Mouse (Mus musculus) heart, adult 18-20 months (tissue): ENCODE data around the gene Als2cr12. TPM values are rescaled to one million over a fixed set of nuclear protein-coding genes. Genes with fewer than 3 reads are reported as not detected.
A peak's percentile ranks its signal among the peaks of the same experiment; 100 is the strongest.
"Not testable (repeated sequence)": the region's sequence is repeated elsewhere in the genome, so short reads cannot be mapped to it uniquely, and the experiment has no call there.

ENCODE experiments used
- DNase-seq, 2 experiments: peaks; one replicate each; pipeline ENCODE4 v3.0.0; 2021 to 2022; ENCODE audit warnings: mixed read lengths in 1 of 2
- total RNA-seq, 2 experiments: library from RNA; stranded (reverse); gene quantifications; 2 replicates each; pipeline ENCODE4 v1.2.3; 2021

Gene Als2cr12
- total RNA-seq, 2 experiments from 2014 or later, result not detected

DNA sequence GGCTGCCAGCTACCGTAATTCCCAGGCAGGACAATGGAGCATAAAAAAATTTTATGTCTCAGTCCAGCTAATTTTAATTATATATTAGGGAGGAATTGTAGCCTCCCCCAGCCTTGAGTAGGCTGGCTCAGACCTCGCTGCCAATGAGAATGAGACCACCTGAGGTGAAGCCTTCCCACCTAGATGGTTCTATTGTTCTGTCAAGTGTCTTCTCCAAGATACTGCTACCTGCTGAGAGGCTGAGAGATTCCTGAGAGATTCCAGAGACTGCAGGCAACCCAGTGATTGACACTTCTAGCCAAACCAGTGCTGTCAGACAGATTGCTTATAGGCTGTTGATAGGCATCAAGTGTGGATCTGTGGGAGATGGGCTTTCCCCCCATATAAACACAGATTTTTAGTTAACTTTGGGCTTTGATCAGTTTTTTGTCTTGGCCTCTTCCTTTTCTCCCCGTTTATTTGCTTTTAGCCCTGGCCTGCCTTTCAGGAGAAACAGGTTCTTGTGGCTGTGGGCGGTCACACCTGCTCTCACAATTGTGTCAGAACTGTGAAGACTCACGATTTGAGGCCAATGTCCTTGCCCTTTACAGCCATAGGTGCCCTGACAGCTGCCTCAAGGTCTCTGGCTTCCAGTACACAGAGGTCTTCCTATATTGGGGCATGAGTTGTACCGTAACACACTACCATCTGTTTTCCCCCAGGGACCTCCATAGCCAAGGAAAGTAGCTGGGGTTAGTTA, 5.6 kb downstream of the Als2cr12 start:
- DNase-seq, result no peak

DNA sequence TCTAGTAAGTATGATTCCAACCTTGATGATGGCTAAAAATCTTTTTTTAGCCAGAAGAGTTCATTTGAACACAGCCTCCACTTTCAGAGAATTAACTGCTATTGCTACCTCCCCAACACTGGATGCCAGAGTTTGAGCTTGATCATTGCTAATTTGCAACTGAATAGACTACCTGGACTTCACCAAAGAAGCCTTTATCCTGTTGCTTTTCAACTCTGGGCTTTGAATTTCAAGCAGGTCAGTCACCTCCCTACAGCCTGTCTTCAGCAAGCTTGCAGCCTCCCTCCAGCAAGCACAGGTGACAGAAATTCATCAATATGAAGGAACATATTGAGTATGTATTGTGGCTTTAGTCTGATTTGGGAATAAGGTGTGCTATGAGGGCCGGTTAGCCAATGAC, 6.4 kb downstream of the Als2cr12 start:
- DNase-seq, result no peak

DNA sequence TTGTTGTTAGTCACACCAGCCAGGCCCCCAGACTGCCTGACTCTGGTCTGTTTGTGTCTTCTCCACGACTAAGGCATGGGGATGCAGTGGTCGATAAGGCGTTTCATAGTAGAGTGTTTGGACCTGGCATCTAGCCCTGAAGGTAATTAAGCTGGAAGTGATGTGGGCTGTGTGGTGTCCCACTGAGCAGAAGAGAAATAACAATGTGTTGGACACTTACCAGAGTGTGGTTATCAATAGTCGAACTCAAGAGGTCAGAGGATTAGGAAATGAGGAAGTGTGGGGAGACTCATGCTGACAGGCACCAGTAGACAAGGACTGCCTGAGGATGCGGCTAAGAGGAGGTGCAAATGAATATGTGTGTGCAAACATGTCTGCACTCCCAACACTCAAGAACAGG, 17.4 kb downstream of the Als2cr12 start:
- not testable (repeated sequence) for DNase-seq

DNA sequence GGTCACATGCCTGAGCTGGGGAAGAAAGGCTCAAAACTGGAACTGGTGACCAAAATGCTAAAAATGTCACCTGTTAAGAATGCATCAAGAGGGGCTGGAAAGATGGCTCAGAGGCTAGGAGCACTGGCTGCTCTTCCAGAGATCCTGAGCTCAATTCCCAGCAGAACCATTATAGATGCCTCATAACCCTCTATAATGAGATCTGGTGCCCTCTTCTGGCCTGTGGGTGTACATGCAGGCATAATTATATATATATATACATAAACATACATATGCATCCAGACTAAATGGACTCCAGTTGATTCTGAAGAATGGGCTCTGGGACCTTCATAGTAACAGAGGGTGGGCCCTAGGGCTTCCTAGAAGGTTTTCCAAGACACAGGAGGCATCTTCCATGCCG, 18.2 kb downstream of the Als2cr12 start:
- peak; percentile 32 to 57 for DNase-seq

DNA sequence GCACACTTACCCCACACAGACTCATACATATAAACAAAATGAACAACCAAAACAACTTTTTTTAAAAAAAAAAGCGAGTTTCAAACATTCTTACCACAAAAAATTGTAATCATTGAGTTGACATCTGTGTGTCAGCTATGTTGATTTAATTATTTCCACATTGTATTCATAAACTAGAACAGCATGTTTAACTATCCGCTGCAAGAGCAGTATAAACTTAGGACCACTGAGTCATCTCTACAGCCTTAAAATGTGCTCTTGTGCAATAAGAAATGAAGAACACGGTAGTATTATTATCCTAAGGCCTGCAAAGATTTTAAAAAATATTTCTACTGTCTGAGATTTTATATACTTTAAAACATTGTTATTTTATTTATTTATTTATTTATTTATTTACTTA, 20.8 kb downstream of the Als2cr12 start:
- DNase-seq, result no peak

DNA sequence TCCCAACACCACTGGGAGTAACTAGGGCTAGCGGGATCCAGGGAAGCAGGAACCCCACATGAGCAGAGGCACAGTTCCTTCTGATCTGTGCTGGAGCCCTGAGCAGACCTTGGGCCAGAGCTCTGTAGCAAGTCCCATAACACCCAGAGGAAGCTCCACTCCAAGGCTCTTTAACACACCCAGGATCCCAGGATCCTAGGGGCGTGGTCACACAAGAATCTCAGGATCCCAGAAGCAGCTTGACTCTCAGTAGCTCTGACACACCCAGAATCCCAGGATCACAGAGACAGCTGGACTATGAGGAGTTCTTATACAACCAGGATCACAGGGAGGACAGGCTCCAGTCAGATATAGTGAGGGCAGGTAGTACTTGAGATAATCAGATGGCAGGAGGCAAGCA, 23.7 kb downstream of the Als2cr12 start:
- no peak for DNase-seq

DNA sequence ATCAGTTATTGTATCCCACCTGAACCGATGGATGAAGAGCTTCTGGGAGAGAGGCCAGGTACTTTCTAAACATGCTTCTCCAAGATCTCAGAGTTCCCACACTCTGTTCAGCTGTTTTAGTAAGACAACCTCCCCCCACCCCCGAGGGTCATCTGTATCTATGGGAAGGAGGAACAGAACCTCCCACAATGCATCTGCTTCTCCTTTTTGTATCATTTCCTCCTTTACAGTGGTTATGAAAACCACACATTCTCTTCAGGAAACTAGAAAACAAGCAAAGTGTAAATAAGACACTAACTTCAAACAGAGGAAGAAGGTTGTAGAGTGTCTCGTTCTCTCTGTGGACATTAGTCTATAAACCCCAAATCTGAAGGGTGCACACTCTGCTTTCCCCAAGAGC, 26.2 kb downstream of the Als2cr12 start:
- not testable (repeated sequence) for DNase-seq

DNA sequence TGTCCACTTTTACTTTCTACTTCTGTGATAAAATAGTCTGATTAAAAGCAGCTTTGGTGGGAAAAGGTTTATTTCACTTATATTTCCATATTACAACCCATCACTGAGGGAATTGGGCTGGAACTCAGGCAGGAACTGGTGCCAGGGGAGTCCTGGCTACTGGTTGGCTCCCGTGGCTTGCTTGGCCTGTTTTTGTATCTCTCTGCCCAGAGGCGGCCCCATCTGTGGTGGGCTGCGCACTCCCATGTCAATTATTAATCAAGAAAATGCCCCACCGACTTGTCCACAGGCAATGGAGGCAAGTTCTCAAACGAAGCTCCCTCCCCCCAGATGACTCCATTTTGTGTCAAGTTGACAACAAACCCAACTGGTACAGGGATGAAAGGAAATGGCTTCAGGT, 27.6 kb downstream of the Als2cr12 start:
- no peak for DNase-seq

DNA sequence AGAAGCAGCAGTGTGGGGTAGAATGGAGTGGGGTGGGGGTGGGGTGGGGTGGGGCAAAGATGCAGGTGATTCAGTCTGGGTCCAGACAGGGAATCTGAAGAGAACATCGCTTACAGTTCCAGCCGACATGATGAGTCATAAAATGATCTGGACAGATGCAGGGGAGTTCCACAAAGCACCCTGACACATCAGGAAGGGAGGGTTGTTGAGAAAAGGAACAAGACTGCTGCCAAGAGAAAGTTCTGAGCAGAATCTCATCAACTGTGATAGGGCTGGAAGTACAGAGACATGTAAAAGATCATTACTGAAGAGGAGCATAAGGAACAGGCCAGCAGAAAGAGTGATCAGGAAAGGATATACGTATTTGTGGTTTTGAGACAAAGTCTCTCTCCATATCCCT, 32.4 kb downstream of the Als2cr12 start:
- DNase-seq, result not testable (repeated sequence)

DNA sequence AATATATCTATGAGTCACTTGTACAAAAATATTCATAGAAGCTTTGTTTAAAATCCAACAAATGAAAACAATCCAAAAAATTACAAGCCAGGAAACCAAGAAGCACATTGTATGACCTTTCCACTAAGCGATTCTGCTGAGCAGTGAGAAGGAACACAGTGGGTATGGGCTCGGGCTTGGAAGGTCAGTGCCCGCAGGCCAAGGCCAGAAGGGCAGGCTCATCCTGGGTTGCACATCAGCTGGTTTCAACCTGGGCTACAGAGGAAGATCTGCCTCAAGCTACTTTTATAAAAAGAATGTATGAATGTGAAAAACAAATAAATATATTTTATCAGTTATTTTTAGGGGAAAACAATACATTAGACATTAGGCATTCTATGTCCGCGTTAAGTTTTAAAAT, 33.1 kb downstream of the Als2cr12 start:
- DNase-seq, result not testable (repeated sequence)

DNA sequence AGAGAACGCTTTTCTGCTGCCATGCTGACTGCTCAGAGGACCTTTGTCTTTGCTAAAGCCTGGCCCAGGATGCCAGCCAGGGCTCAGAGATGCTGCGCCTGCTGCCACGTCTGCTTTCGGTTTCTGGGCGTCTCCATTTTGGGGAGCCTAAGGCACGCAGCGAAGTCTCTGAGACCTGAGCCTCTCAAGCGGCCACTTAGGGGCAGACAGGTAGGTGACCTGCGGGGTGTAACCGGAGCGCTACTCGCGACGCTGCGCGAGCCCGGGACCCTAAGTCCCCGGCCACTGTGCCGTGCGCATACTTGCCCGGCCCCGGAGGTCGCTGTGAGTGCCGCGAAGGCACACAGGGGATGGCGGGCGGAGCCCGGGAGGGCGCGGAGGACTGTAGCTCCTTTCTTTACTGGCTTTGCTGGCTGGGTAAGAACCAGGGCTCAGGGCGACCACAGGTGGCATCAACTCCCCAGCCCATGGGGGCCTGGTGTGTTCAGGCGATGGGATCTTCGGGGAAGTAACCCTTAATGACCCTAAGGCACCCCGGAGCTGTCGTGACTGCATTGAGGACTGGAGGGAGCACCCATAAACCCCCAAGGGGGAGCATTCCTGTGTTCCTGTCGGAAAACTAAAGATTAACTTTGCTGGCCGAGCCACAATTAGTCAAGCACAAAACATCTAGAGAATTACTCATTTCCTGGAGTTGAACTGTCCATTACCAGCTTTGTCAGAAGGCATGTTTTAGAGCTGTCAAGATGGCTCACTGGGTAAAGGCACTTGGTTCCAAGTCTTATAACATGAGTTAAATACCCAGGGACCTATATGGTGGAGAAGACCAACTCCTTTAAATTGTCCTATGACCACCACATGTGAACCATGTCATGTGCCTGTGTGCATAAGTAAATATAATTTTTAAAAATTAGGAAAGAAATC, 43.0 kb downstream of the Als2cr12 start:
- DNase-seq, result peak; percentile 75 to 87

DNA sequence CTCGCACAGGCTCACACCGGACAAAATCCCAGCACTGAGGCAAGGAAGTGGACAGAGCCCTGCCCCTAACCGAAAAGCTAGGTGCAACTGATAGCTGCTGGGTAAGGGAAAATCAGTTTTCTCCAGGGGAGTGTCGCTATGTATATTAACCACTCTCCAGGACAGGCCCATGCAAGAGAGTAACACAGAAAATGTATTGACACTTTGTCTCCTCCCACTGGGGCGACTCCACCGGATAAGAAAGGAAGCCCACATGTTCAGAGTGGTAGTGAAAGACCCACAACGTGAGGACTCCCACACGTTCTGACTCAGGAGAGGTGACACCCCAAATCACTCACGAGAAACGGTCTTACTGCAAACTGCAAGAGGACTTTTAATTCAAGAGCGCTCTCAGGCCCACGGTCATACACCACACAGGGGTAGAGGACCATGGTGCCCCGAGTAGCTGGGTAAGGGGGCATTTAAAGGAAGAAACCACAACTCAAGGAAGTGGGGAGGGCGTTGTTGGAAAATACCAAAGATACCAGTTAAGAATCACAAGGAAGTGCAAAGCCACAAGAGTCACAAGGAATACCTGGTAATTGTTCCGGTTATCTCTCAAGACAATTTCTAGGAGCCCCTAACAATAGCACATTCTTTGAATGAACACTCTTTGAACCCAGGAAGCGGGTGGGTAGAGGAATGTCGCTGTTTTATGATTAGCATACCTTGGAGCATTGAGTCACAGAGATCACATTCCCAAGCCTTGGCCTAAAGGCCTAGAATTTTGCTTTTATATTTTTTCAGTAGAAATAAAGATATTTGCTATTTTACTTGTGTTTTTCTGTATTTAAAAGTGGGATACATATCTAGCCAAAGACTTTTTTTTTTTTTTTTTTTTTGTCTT, 44.0 kb downstream of the Als2cr12 start:
- DNase-seq, result peak in 1 of 2 experiments; percentile 11

DNA sequence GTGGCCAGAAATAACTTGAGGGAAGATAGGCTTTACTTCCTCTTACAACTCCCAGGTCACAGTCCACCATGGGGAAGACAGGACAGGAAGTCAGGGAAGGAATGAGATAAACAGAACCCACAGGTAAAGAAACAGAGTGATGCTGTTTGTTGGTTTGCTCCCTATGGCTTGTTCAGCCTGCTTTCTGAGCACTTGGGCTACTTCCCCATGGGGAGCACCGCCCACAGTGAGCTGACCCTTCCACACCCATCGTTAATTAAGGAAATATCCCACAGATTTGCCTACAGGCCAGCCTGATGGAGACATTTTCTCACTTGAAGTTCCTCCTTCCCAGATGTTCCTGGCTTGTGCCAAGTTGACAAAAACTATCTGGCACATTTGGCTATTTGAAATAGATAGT, 66.9 kb downstream of the Als2cr12 start:
- not testable (repeated sequence) for DNase-seq

DNA sequence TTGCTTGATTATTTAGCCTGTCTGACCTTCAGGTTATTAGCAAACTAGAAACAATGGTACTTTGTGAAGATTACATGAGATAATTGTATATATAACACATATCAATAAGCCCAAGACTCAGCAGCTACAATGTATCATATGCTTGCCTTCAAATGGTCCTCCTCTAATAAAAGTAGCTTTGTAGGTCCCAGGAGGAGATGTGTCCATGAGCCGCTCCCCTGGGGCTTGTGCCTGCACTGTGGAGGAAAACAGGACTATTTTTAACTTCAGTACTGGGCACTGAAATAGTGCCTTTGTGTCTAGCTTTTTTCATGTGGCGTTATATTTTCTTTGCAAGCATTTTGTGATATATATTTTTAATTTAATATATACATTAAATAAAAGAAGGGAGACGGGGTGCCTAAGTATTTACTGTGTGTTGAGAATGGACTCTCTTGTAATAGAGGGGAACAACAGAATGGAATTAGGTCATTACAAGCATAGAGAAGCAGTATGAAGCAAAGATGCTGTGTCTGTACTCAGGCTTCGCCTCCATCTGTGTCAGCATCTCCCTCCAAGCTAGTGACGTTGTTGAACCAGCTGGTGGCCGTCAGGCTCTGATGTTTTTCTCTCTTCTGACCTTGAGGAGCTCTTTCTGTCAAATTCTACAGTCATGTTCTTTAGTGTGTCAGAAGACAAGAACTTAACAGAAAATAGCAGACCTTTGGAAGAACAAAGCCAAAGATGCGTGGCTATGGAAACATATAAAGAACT, 73.6 kb downstream of the Als2cr12 start:
- DNase-seq, result peak; percentile 40 to 50

DNA sequence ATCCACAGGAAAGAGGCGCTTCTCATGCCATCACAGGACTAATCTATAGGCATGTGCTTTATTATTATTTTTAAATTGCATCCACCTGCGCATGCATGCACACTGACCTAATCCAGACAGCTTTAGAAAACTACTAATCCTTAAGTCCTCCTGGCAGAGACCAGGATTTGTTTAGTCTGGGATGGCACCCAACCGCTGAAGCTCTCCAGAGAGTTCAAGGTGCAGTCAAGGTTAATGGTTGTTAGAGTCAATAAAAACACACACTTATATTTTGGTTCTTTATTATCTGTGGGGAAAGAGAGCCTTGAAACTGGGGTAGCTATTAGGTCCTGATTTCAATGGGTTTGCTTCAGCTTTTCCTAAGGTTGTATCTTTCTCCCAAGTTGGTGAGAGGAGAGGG, 74.5 kb downstream of the Als2cr12 start:
- peak; percentile 36 to 56 for DNase-seq

DNA sequence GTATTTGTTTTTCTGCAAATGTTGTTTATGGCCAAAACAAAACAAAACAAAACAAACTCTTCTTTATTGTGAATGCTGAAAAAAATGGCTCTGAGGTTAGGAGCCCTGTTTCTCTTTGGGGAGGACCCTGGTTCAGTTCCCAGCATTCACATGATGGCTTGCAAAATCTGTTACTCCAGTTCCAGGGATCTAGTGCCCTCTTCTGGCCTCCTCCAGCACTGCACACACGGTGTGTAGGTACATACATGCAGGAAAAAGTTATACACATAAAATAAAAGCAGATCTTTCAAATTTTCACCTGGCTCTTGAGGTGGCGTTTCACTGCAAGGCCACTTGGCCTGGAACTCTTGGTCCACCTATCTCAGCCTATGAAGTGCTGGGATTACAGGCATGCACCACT, 77.0 kb downstream of the Als2cr12 start:
- no peak for DNase-seq

DNA sequence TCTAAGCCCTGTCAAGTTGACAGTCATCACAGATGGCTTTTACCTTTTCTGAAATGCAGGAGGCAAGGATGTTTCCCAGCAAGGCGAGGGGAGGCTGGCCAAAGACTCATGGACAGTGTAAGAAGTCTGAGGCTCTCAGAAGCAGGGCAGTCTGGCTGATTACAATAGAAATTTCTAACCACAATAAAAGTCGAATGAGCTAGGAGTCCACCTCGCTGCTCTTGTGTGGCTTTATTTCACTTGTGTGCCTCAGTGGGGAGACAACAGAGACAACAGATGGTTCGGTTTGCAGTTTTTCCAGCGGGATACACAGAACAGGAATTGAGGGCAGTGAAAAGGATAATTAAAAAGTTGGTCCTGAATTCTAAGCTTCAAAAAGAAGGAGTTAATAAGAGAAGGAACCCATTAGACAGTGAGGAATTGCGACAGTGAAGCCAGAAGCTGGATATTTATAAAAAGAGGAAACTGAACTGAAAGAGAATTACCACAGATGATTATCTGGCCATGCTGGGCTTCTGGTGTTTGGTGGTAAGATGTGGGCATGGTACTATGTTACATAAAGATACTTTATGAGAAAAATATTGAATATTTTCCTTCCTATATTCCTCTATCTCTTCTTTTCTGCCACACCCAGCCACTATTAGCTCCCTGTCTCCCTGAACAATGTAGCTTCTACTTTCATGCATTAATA, 77.7 kb downstream of the Als2cr12 start:
- DNase-seq, result no peak

DNA sequence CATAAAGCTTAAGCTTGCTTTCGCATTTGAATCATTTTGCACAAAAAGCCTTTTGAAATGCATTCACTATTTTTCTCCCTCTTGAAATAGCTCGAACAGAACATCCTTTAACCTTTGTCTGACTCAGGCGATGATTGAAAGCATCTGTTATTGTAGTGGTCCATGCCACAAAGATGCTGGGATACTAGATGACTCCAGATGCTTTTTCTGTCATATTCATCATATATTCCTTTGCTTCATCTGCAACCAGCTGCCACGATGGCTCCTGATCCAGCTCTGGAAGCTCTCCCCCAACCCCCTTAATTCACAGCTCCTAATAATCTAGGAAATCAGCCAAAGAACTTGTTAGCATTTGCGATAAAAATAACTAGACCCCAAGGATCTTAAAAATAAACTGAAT, 78.7 kb downstream of the Als2cr12 start:
- DNase-seq, result no peak

DNA sequence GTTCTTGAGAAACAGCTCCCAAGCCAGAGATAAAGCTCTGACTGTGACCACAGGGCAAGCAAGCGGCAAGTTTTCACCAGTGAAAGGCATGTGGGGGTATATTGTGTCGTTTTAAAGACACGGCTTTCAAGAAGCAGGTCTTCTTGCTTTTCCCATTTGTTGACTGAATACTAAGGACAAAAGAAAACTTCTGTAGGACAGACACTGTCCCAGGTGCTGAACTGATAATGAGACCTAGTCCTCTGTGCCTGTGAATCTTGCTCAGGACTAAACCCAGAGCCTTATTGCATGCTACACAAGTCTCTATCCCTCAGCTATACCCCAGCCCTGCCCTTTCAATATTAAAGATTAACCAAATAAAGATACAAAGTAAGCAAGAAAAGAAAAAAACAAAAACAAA, 79.6 kb downstream of the Als2cr12 start:
- no peak for DNase-seq

DNA sequence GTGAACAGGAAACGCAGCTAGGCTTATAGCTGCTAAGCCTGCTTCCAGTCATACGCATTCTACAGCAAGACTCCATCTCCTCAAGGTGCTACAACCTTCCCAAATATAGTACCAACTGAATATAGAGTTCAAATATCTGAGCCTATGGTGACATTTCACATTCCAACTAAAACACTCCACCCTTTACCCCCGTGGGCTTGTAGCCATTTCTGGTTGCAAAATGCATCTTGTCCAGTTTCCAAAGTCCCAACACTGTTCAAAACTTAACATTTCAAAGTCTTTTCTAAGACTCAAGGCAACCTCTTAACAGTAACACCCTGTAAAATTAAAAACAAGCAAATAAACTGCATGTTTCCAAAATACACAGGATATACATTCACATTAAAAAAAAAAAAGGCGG, 80.6 kb downstream of the Als2cr12 start:
- DNase-seq, result no peak

DNA sequence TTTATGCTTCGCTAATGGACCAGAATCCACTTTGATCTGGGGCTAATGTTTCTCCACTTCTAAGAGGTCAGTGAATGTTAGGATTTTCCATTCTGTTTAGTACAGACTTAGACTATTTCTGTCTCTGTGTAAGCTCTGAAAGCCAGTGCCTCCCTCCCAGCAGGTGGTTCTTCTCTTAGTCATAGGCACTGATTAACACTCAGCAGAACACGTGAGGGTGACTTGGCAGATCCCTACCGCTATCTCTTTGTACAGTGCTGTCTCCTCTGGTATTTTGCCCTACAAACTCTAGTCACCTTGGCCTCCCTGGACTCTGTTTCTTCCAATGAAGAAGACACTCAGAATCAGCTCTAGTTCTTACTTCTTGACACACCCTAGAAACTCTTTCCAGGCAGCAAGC, 81.4 kb downstream of the Als2cr12 start:
- peak; percentile 62 to 78 for DNase-seq
